In the genomic region with DNA sequence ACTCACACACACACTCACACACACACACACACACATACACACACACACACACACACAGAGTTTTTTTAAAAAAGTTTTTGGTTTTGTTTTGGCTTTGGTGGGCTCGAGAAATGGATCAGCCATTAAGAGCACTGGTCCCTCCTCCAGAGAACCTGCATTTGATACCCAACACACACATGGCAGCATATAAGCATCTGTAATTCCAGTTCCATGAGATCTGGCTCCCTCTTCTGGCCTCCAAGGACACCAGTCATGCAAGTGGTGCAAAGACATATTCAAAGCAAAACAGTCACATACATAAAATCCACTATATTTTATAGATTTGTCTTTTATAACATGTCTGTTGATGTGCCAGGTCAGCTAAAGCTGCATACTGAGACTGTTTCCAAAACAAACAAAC, we compare ENCODE assay signal across 8 mouse cellular contexts. TPM values are rescaled to one million over a fixed set of nuclear protein-coding genes. Genes with fewer than 3 reads are reported as not detected.
A peak's percentile ranks its signal among the peaks of the same experiment; 100 is the strongest.
DNase-seq lines count a peak whose midpoint lies in the region; ATAC-seq and TF ChIP-seq lines count a peak whose summit lies in the region.

No protein-coding gene starts in this region.

- 43% methylated on average over 1 of the region's 1 CpGs for WGBS in liver, postnatal 0 days (ENCODE audit: insufficient replicate concordance)
- 31% methylated on average over 1 of the region's 1 CpGs for WGBS in embryonic facial prominence, embryonic 11.5 days

- DNase-seq in cerebellum, postnatal 10 days, result peak; percentile 36 to 37
- DNase-seq in cerebellum, adult 9-10 months, result no peak
- no peak for DNase-seq in liver, postnatal 0 days
- no peak for DNase-seq in liver
- DNase-seq in embryonic facial prominence, embryonic 11.5 days (ENCODE audit: low spot score), result peak; percentile 70
- DNase-seq in retina, postnatal 7 days (ENCODE audit: low read depth, low spot score), result peak; percentile 37
- no peak for DNase-seq in layer of hippocampus, postnatal 25 days (ENCODE audit: extremely low spot score in 1 of 2, low spot score in 1 of 2)
- no peak for DNase-seq in urinary bladder, adult 2 months (ENCODE audit: low spot score)

- H3K4me2 ChIP-seq in liver, postnatal 0 days (ENCODE audit: low read depth, low read length), result no peak overlapping the region
- no peak overlapping the region for H3K4me2 ChIP-seq in embryonic facial prominence, embryonic 11.5 days (ENCODE audit: low read depth, low read length)

- peaks cover 31% of the 10 kb centered on the region for H3K36me3 ChIP-seq in liver, postnatal 0 days (replicated peaks; ENCODE audit: insufficient read depth, low read length)
- no peaks in the 10 kb centered on the region; the same call in 1 of the 2 replicates for H3K36me3 ChIP-seq in embryonic facial prominence, embryonic 11.5 days (replicated peaks; ENCODE audit: control insufficient read depth, insufficient read depth, low read depth, low read length)

- H3K27ac ChIP-seq in liver, postnatal 0 days (ENCODE audit: low read depth), result no peak overlapping the region
- no peak overlapping the region for H3K27ac ChIP-seq in embryonic facial prominence, embryonic 11.5 days (replicated peaks; ENCODE audit: low read depth, low read length)

- ATAC-seq in liver, postnatal 0 days, result no peak
- ATAC-seq in embryonic facial prominence, embryonic 11.5 days (replicated peaks; ENCODE audit: insufficient number of reproducible peaks, low FRiP score, low TSS enrichment, low read depth), result no peak

- no peaks in the 10 kb centered on the region for H3K4me1 ChIP-seq in liver, postnatal 0 days (ENCODE audit: insufficient read depth)
- no peaks in the 10 kb centered on the region for H3K4me1 ChIP-seq in embryonic facial prominence, embryonic 11.5 days (ENCODE audit: control insufficient read depth, insufficient read depth, low read length)

- no peak for TF ChIP-seq EP300 in liver, postnatal 0 days (IDR thresholded peaks at IDR 0.05; ENCODE audit: low read depth)

- peak; percentile 72 for TF ChIP-seq CTCF in liver, postnatal 0 days (IDR thresholded peaks at IDR 0.05; ENCODE audit: low read depth)

- H3K9ac ChIP-seq in liver, postnatal 0 days (replicated peaks), result no peak overlapping the region
- no peak overlapping the region for H3K9ac ChIP-seq in embryonic facial prominence, embryonic 11.5 days (replicated peaks; ENCODE audit: low read length)

- no peak overlapping the region for H3K4me3 ChIP-seq in liver, postnatal 0 days (ENCODE audit: low read depth, low read length)
- H3K4me3 ChIP-seq in embryonic facial prominence, embryonic 11.5 days (ENCODE audit: low read depth, low read length), result no peak overlapping the region

- no peaks in the 10 kb centered on the region for H3K9me3 ChIP-seq in liver, postnatal 0 days (ENCODE audit: low read length)
- H3K9me3 ChIP-seq in embryonic facial prominence, embryonic 11.5 days (replicated peaks; ENCODE audit: control insufficient read depth, low read length), result no peaks in the 10 kb centered on the region

- no peaks in the 10 kb centered on the region for H3K27me3 ChIP-seq in liver, postnatal 0 days (ENCODE audit: insufficient read depth, low read length)
- H3K27me3 ChIP-seq in embryonic facial prominence, embryonic 11.5 days (ENCODE audit: control insufficient read depth, insufficient read depth, low read length), result no peaks in the 10 kb centered on the region

RNA-seq across cellular contexts. Expression of a gene that starts 58.8 kb away (rescaled TPM):
- polyA plus RNA-seq in liver, postnatal 0 days (2015; fragmentation: Nextera tagmentation; extraction: Ambion mirVana), result 3.3 and 3.9 TPM in 2 replicates
- polyA plus RNA-seq in embryonic facial prominence, embryonic 11.5 days (2014; fragmentation: Nextera tagmentation; extraction: Ambion mirVana), result 10.1 and 11.5 TPM in 2 replicates
- 10 to 100 TPM; 66.7 to 84.1 TPM for total RNA-seq in layer of hippocampus, postnatal 25 days (2021)
- 21.2 and 23.9 TPM in 2 replicates for polyA plus RNA-seq in urinary bladder, adult 2 months (2012; rRNA removed)

Comparison
In these comparisons a context has a peak if more than half of its experiments do, and no peak if none do; other contexts are left out.
1. DNase-seq: peak in cerebellum, postnatal 10 days (2 of 2), embryonic facial prominence, embryonic 11.5 days (single experiment) and retina, postnatal 7 days (single experiment); none in cerebellum, adult 9-10 months (single experiment), liver, postnatal 0 days (single experiment), liver (single experiment), layer of hippocampus, postnatal 25 days (0 of 2) and urinary bladder, adult 2 months (single experiment).